Mouse (Mus musculus) lung, postnatal 0 days (tissue): Measurements from ENCODE around the gene Clcn2.

ENCODE experiments used
- CTCF ChIP-seq: IDR thresholded peaks from 2 replicates; pipeline ENCODE4 v1.5.1; 2016; ENCODE audit warnings: antibody characterized with exemption, mild to moderate bottlenecking
- EP300 ChIP-seq: IDR thresholded peaks from 2 replicates; pipeline ENCODE4 v1.6.1; 2016; ENCODE audit warnings: antibody characterized with exemption, mild to moderate bottlenecking, control low read depth

DNA sequence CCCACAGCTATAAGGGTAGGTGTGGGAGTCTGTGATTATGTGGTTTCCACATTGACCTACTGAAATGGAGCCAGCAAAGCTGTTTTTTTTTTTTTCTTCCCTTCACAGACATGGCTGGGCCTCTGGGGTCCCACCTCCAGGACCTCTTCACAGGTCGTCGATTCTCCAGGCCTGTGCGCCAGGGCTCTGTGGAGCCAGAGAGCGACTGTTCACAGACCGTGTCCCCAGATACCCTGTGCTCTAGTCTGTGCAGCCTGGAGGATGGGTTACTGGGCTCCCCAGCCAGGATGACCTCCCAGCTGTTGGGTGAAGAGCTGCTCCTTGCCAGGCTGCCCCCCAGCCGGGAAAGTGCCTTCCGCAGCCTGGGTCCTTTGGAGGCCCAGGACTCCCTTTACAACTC is 16.2 kb downstream of the Clcn2 start:
- TF ChIP-seq EP300 (no peak), CTCF (no peak)
